Mouse (Mus musculus) limb, embryonic 13.5 days (tissue): ENCODE results near the gene Trir. TPM values are rescaled to one million over a fixed set of nuclear protein-coding genes. Genes with fewer than 3 reads are reported as not detected.

Experiments used
- ATAC-seq: fragments of 200-750 bp; cut with Nextera tagmentation; 2 replicates; pipeline ENCODE4 v1.8.0; 2017; ENCODE audit warnings: low read depth, moderate number of reproducible peaks, moderate TSS enrichment; ENCODE audit not compliant: low FRiP score
- H3K27ac ChIP-seq: fragments of 300-500 bp; sonication (generic); 2 replicates; pipeline ENCODE4 v1.5.1; 2015; ENCODE audit warnings: inconsistent platforms, mild to moderate bottlenecking, moderate library complexity
- H3K27me3 ChIP-seq: fragments of 300-500 bp; sonication (generic); 2 replicates; pipeline ENCODE4 v1.6.1; 2015; ENCODE audit warnings: mild to moderate bottlenecking, inconsistent platforms
- H3K36me3 ChIP-seq: fragments of 300-500 bp; sonication (generic); 2 replicates; pipeline ENCODE4 v1.6.1; 2015; ENCODE audit warnings: inconsistent platforms, mild to moderate bottlenecking, moderate library complexity
- H3K4me1 ChIP-seq: fragments of 300-500 bp; sonication (generic); 2 replicates; pipeline ENCODE4 v1.6.1; 2015; ENCODE audit warnings: inconsistent platforms
- H3K4me2 ChIP-seq: fragments of 300-500 bp; sonication (generic); replicated peaks from 2 replicates; pipeline ENCODE4 v1.6.1; 2015; ENCODE audit warnings: inconsistent platforms, mild to moderate bottlenecking, moderate library complexity
- H3K4me3 ChIP-seq: fragments of 300-500 bp; sonication (generic); 2 replicates; pipeline ENCODE4 v1.5.1; 2015; ENCODE audit warnings: moderate library complexity, mild to moderate bottlenecking, inconsistent platforms
- H3K9ac ChIP-seq: fragments of 300-500 bp; sonication (generic); 2 replicates; pipeline ENCODE4 v1.6.1; 2015; ENCODE audit warnings: mild to moderate bottlenecking, inconsistent platforms
- H3K9me3 ChIP-seq: fragments of 300-500 bp; sonication (generic); 2 replicates; pipeline ENCODE4 v1.6.1; 2016; ENCODE audit warnings: inconsistent platforms
- WGBS: fragments of 180-500 bp; shearing (Covaris S2); methylation state at CpG from one replicate; pipeline ENCODE4 v1.1.7; 2015; 5-methylcytosine and 5-hydroxymethylcytosine counted together
- polyA plus RNA-seq: library from polyadenylated mRNA; unstranded; fragments of >200 nt; fragmentation: Nextera tagmentation; extraction: Ambion mirVana; gene quantifications from 2 replicates; pipeline ENCODE4 v1.2.1, GENCODE M21; 2015

Gene Trir
- 114 and 132 TPM in 2 replicates for polyA plus RNA-seq

GRCm38 (mm10) chr8:85026670-85027515 is at the start of gene Trir:
Gene Trir, plus strand, starts transcription at chr8:85026823.
- peak within 1 kb of the TSS; percentile 99 for H3K4me3 ChIP-seq
- H3K36me3 ChIP-seq, result peaks cover 49% of the 10 kb centered on the region
- no peaks in the 10 kb centered on the region for H3K9me3 ChIP-seq
- H3K27ac ChIP-seq, result peak within 1 kb of the TSS; percentile 92
- under 1% methylated on average over 75 of the region's 75 CpGs for WGBS
- H3K4me1 ChIP-seq, result peaks cover 33% of the 10 kb centered on the region
- H3K9ac ChIP-seq, result peak within 1 kb of the TSS; percentile 99
- ATAC-seq, result peak; percentile 82
- no peaks in the 10 kb centered on the region for H3K27me3 ChIP-seq
- peak within 1 kb of the TSS; percentile 94 for H3K4me2 ChIP-seq

GRCm38 (mm10) chr8:84977435-84978247 is 49.0 kb upstream of the Trir start:
- peaks cover 21% of the 10 kb centered on the region for H3K36me3 ChIP-seq
- H3K27ac ChIP-seq, result peak overlapping the region; percentile 48; the same call in 1 of the 2 replicates
- H3K9me3 ChIP-seq, result no peaks in the 10 kb centered on the region

GRCm38 (mm10) chr8:84978248-84978940 is 48.2 kb upstream of the Trir start, which contains the start of gene Junb:
Gene Junb, minus strand, starts transcription at chr8:84978718.
- Histone ChIP-seq H3K4me1 (peaks cover 74% of the 10 kb centered on the region), H3K9ac (peak within 1 kb of the TSS; percentile 71), H3K9me3 (no peaks in the 10 kb centered on the region), H3K4me2 (peak within 1 kb of the TSS; percentile 98), H3K4me3 (peak within 1 kb of the TSS; percentile 59), H3K27ac (peak within 1 kb of the TSS; percentile 48; the same call in 1 of the 2 replicates), H3K27me3 (peaks cover 27% of the 10 kb centered on the region), H3K36me3 (peaks cover 13% of the 10 kb centered on the region)
- peak; percentile 58 for ATAC-seq
- under 1% methylated on average over 63 of the region's 63 CpGs for WGBS

More at GRCm38 (mm10) chr8:84977435-84978247, 49.0 kb upstream of the Trir start:
- Histone ChIP-seq H3K27me3 (peaks cover 27% of the 10 kb centered on the region), H3K4me1 (peaks cover 74% of the 10 kb centered on the region), H3K4me2 (peak overlapping the region; percentile 98), H3K9ac (peak overlapping the region; percentile 71), H3K4me3 (peak overlapping the region; percentile 59)
- under 1% methylated on average over 68 of the region's 70 CpGs for WGBS
- no peak for ATAC-seq

- Histone ChIP-seq H3K36me3 (peaks cover 1% of the 10 kb centered on the region; the same call in 1 of the 2 replicates), H3K4me2 (peak overlapping the region; percentile 98), H3K9me3 (no peaks in the 10 kb centered on the region), H3K4me1 (peaks cover 79% of the 10 kb centered on the region), H3K4me3 (peak overlapping the region; percentile 59), H3K27me3 (peaks cover 27% of the 10 kb centered on the region), H3K9ac (peak overlapping the region; percentile 57), H3K27ac (no peak overlapping the region; the same call in 1 of the 2 replicates)
- 4% methylated on average over 42 of the region's 42 CpGs for WGBS
- peak; percentile 48 for ATAC-seq
Measured at GRCm38 (mm10) chr8:84979599-84980421, 46.8 kb upstream of the Trir start.

GRCm38 (mm10) chr8:84980622-84981358 is 45.8 kb upstream of the Trir start:
- Histone ChIP-seq H3K27me3 (peaks cover 27% of the 10 kb centered on the region), H3K4me3 (peak overlapping the region; percentile 59; the same call in 1 of the 2 replicates), H3K9me3 (no peaks in the 10 kb centered on the region), H3K27ac (peak overlapping the region; percentile 48), H3K36me3 (no peaks in the 10 kb centered on the region), H3K4me1 (peaks cover 80% of the 10 kb centered on the region), H3K9ac (no peak overlapping the region), H3K4me2 (peak overlapping the region; percentile 98)
- ATAC-seq, result no peak
- 28% methylated on average over 11 of the region's 11 CpGs for WGBS

GRCm38 (mm10) chr8:84981644-84982498 is 44.8 kb upstream of the Trir start:
- Histone ChIP-seq H3K9ac (no peak overlapping the region), H3K9me3 (no peaks in the 10 kb centered on the region), H3K36me3 (no peaks in the 10 kb centered on the region), H3K27me3 (peaks cover 32% of the 10 kb centered on the region), H3K4me2 (peak overlapping the region; percentile 10; the same call in 1 of the 2 replicates), H3K4me3 (no peak overlapping the region), H3K27ac (no peak overlapping the region), H3K4me1 (peaks cover 76% of the 10 kb centered on the region)
- WGBS, result 79% methylated on average over 15 of the region's 15 CpGs
- no peak for ATAC-seq

GRCm38 (mm10) chr8:84982499-84983011 is 44.1 kb upstream of the Trir start:
- no peak overlapping the region for H3K27ac ChIP-seq
- ATAC-seq, result no peak
- 70% methylated on average over 3 of the region's 3 CpGs for WGBS

GRCm38 (mm10) chr8:84984294-84985048 is 42.2 kb upstream of the Trir start:
- H3K4me2 ChIP-seq, result peak overlapping the region; percentile 94
- no peak for ATAC-seq
- H3K4me3 ChIP-seq, result peak overlapping the region; percentile 50; the same call in 1 of the 2 replicates
- peaks cover 16% of the 10 kb centered on the region for H3K27me3 ChIP-seq
- peak overlapping the region; percentile 66 for H3K9ac ChIP-seq
- WGBS, result 9% methylated on average over 16 of the region's 16 CpGs
- H3K27ac ChIP-seq, result no peak overlapping the region; the same call in 1 of the 2 replicates
- H3K4me1 ChIP-seq, result peaks cover 56% of the 10 kb centered on the region
- H3K9me3 ChIP-seq, result no peaks in the 10 kb centered on the region
- no peaks in the 10 kb centered on the region for H3K36me3 ChIP-seq

More at GRCm38 (mm10) chr8:84982499-84983011, 44.1 kb upstream of the Trir start:
- Histone ChIP-seq H3K4me2 (peak overlapping the region; percentile 10; the same call in 1 of the 2 replicates), H3K9ac (no peak overlapping the region), H3K4me3 (no peak overlapping the region), H3K36me3 (no peaks in the 10 kb centered on the region), H3K27me3 (peaks cover 29% of the 10 kb centered on the region), H3K9me3 (no peaks in the 10 kb centered on the region), H3K4me1 (peaks cover 69% of the 10 kb centered on the region)
